Mouse (Mus musculus): ENCODE measurements around the gene Adgrl3. TPM values are rescaled to one million over a fixed set of nuclear protein-coding genes. Genes with fewer than 3 reads are reported as not detected.

Adgrl3 gene
- polyA plus RNA-seq, 1 experiment = not detected

DNA sequence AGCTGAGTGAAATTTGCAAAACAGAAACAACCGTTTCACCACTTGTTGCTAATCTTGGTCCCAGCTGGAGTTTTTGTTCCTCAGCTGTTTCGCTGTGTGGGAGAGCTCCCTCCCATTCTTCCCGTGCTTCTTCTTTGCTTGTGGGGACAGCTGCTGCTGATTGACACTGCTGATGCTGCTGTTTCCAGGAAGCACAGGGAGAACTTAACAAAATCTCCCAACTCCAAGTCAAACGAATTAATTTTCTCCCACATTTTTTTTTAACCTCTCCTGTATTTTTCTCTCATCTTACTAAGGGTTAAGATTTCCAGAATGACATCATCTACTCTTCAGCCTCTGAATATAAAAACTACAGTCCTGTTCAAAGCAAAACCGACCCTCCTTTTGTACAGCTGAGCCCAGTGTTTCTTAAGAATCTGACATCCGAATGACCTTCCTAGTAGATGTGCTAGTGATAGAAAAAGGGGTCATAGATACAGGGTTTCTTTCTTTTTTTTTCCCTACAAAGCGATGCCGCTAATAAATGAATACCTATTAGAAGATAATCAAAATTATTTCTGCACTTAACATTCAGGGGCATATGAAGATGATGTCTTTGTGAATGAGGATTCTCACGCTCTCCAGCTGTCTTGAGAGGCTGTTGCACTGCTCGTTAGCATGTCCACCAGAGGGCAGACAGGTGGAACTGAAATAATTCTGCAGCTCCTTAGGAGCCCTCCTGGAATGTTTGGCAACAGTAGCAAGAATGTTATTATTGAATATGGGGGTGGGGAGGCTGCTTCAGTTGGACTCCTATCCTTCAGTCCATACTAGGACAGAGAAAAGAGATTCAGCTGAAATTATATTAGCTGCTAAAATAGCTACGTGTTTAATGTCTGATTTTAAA, 499.8 kb downstream of the Adgrl3 start:
- no peak for TF ChIP-seq GATA1 (IDR thresholded peaks at IDR 0.05; ENCODE audit: low read length)

- no peak for TF ChIP-seq GATA1 (IDR thresholded peaks at IDR 0.05; ENCODE audit: low read length)
Observed at GRCm38 (mm10) chr5:81522760-81523159, 502.8 kb downstream of the Adgrl3 start.

GRCm38 (mm10) chr5:81524532-81524961, 504.6 kb downstream of the Adgrl3 start:
- no peak for TF ChIP-seq GATA1 (IDR thresholded peaks at IDR 0.05; ENCODE audit: low read length)

GRCm38 (mm10) chr5:81525326-81525725, 505.4 kb downstream of the Adgrl3 start:
- no peak for TF ChIP-seq GATA1 (IDR thresholded peaks at IDR 0.05; ENCODE audit: low read length)

GRCm38 (mm10) chr5:81531639-81532038, 511.7 kb downstream of the Adgrl3 start:
- TF ChIP-seq GATA1 (IDR thresholded peaks at IDR 0.05; ENCODE audit: low read length) = no peak

- TF ChIP-seq GATA1 (IDR thresholded peaks at IDR 0.05; ENCODE audit: low read length) = no peak
Observed at GRCm38 (mm10) chr5:81550211-81550610, 530.3 kb downstream of the Adgrl3 start.

- TF ChIP-seq GATA1 (IDR thresholded peaks at IDR 0.05; ENCODE audit: low read length) = no peak
Observed at GRCm38 (mm10) chr5:81556008-81556407, 536.1 kb downstream of the Adgrl3 start.

GRCm38 (mm10) chr5:81558965-81559364, 539.0 kb downstream of the Adgrl3 start:
- no peak for TF ChIP-seq GATA1 (IDR thresholded peaks at IDR 0.05; ENCODE audit: low read length)

DNA sequence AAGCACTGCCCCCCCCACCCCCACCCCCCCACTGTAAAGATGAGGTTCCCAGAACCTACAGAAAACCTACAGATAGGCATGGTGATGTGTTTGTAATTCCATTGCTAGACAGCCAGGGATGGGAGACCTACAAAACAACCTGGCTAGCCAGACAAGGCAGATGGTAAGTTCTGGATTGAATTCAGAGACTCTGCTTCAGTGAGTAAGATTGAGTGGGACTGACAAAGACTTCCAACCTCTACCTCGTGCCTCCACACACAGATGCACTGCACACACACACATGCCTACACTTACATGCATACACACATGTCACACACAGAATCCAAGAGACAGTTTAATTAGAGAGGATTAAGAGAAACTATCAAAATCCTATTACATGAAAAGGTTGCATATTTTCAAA, 544.4 kb downstream of the Adgrl3 start:
- no peak for TF ChIP-seq GATA1 (IDR thresholded peaks at IDR 0.05; ENCODE audit: low read length)

- no peak for TF ChIP-seq GATA1 (IDR thresholded peaks at IDR 0.05; ENCODE audit: low read length)
Observed at GRCm38 (mm10) chr5:81566577-81566976, 546.6 kb downstream of the Adgrl3 start.

GRCm38 (mm10) chr5:81568743-81569142, 548.8 kb downstream of the Adgrl3 start:
- no peak for TF ChIP-seq GATA1 (IDR thresholded peaks at IDR 0.05; ENCODE audit: low read length)

DNA sequence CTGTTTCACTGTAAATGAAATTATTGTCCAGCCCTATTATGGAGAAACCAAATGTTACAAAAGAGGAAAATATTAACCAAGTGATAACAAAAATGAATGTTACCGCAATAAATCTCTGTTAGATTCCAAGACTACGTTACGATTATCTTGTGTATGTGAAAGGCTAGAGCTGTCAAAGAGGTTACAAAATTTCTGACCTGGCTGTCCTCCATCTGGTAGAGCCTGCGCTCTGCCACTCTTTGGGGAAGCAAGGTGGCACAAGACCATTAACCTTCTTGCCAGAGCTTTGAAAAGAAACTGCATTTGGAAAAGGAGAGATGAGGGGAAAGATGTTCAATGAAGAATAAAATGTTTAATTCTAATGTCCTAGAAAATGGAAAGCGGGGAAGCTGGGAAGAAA, 562.9 kb downstream of the Adgrl3 start:
- no peak for TF ChIP-seq GATA1 (IDR thresholded peaks at IDR 0.05; ENCODE audit: low read length)

- no peak for TF ChIP-seq GATA1 (IDR thresholded peaks at IDR 0.05; ENCODE audit: low read length)
Observed at GRCm38 (mm10) chr5:81583425-81583824, 563.5 kb downstream of the Adgrl3 start.

DNA sequence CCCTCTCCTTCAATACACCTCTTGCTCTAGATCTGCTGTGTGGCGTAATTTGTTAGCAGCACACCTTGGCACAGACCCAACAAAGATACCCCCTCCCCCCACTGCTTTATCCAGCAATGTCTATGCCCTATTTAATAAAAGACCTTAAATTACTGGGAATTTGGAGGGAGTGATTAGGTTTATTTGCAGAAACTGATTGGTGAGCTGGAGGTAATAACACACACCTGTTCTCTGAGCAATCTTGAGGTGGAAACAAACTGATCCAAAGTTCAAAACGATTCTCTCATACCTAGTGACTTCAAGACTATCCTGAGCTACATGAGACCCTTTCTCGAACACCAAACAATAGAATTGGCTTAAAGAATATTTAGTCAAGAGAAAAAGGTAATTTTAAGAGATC, 565.0 kb downstream of the Adgrl3 start:
- TF ChIP-seq GATA1 (IDR thresholded peaks at IDR 0.05; ENCODE audit: low read length) = no peak

DNA sequence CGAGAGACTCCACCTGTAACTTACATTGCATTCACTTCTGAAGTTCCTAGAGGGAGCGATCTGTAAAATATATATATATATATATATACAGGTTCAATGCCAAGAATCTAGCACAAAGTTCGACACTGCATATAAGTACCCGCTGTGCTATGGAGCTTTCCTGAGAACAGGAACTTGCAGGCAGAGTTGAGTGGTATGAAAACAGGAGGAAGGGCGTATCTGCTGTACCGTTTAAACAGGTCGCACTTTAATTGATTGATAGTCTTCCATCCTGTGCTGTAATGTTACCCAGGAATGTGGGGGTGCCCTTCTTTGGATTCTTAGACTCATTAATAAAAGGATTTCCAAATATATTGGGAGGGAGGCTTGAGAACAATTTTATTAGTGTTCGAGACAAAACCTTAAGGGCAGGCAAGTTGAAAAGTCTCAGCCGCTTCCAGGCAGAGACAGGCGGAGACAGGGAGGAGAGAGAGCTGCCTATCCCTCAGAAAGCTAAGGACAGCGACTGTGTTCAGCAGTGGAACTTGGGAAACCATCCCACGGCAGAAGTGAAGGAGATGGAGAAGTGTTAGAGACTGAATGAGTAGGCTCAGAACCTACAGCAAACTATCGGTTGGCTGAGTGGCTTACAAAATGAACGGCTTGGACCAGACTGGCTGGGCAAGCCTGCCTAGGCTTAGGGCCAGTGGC, 570.2 kb downstream of the Adgrl3 start:
- no peak for TF ChIP-seq GATA1 (IDR thresholded peaks at IDR 0.05; ENCODE audit: low read length)

DNA sequence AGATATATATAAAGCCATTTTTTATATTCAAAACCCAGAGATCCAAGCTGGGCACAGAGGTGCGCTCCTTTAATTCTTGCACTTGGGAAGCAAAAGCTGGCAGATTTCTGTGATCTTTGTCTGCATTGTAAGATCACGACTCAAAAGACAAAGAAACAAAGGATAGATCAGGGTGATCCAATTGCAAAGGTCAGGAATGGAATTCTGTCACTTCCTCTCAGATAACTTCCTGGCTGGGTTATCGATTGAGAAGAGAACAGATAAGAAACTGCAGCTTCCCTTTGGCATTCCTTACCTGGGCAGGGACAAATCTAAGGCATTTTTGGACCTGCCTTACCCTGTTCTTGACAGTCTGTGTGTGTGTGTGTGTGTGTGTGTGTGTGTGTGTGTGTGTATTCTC, 571.5 kb downstream of the Adgrl3 start:
- TF ChIP-seq GATA1 (IDR thresholded peaks at IDR 0.05; ENCODE audit: low read length) = no peak
